Mouse (Mus musculus) left cerebral cortex, postnatal 25 days (tissue): ENCODE measurements around the gene Scd1. TPM values are rescaled to one million over a fixed set of nuclear protein-coding genes. Genes with fewer than 3 reads are reported as not detected.

Experiments
- DNase-seq, 2 experiments: peaks; one replicate each; pipeline ENCODE4 v3.0.0; 2022; ENCODE audit warnings: low spot score in 2 of 2, mixed read lengths in 1 of 2
- intact Hi-C: fragments of 180-260 bp; cut with DNase I; formaldehyde crosslinking; loops from one replicate; pipeline ENCODE4 v1.15.1; 2025
- total RNA-seq, 2 experiments: library from RNA; stranded (reverse); gene quantifications; 2 replicates each; pipeline ENCODE4 v1.2.3; 2021

Scd1 gene
- total RNA-seq, 2 experiments from 2014 or later = 148 to 162 TPM

GRCm38 (mm10) chr19:44403546-44403945 lies 4.1 kb downstream of the Scd1 start:
- intact Hi-C loops = no loop called here
- DNase-seq = no peak

- no peak for DNase-seq
- intact Hi-C loops = no loop called here
Measured at GRCm38 (mm10) chr19:44400484-44401197, 7.0 kb downstream of the Scd1 start.

- no peak for DNase-seq
- intact Hi-C loops = no loop called here
Measured at GRCm38 (mm10) chr19:44400076-44400475, 7.6 kb downstream of the Scd1 start.

- intact Hi-C loops = no loop called here
- DNase-seq = no peak
Measured at GRCm38 (mm10) chr19:44396742-44397141, 10.9 kb downstream of the Scd1 start.

GRCm38 (mm10) chr19:44394972-44395371 lies 12.7 kb downstream of the Scd1 start:
- DNase-seq = no peak
- intact Hi-C loops = no loop called here

GRCm38 (mm10) chr19:44393962-44394422 lies 13.7 kb downstream of the Scd1 start:
- peak in 1 of 2 experiments; percentile 42 for DNase-seq
- intact Hi-C loops = no loop called here

GRCm38 (mm10) chr19:44392339-44393009 lies 15.2 kb downstream of the Scd1 start:
- intact Hi-C loops = no loop called here
- DNase-seq = no peak

GRCm38 (mm10) chr19:44391856-44392255 lies 15.8 kb downstream of the Scd1 start:
- intact Hi-C loops = no loop called here
- no peak for DNase-seq

GRCm38 (mm10) chr19:44389507-44389906 lies 18.2 kb downstream of the Scd1 start:
- intact Hi-C loops = no loop called here
- DNase-seq = no peak

GRCm38 (mm10) chr19:44388475-44389428 lies 18.9 kb downstream of the Scd1 start:
- peak; percentile 88 to 89 for DNase-seq
- intact Hi-C loops = no loop called here

GRCm38 (mm10) chr19:44387746-44388474 lies 19.8 kb downstream of the Scd1 start:
- DNase-seq = peak in 1 of 2 experiments; percentile 7
- intact Hi-C loops = no loop called here

- DNase-seq = no peak
- intact Hi-C loops = no loop called here
Measured at GRCm38 (mm10) chr19:44387089-44387671, 20.5 kb downstream of the Scd1 start.

- intact Hi-C loops = no loop called here
- no peak for DNase-seq
Measured at GRCm38 (mm10) chr19:44385887-44386498, 21.7 kb downstream of the Scd1 start.

GRCm38 (mm10) chr19:44382682-44383321 lies 24.9 kb downstream of the Scd1 start:
- DNase-seq = peak in 1 of 2 experiments; percentile 15
- intact Hi-C loops = no loop called here

GRCm38 (mm10) chr19:44380065-44380464 lies 27.6 kb downstream of the Scd1 start:
- DNase-seq = no peak
- intact Hi-C loops = no loop called here

- no peak for DNase-seq
- intact Hi-C loops = no loop called here
Measured at GRCm38 (mm10) chr19:44379090-44379489, 28.6 kb downstream of the Scd1 start.

GRCm38 (mm10) chr19:44377629-44378375 lies 29.9 kb downstream of the Scd1 start:
- DNase-seq = no peak
- intact Hi-C loops = no loop called here
